In genomic region chr11:98445679-98446078, GRCm38 (mm10) we compare ENCODE assay signal across 12 mouse cellular contexts. TPM values are rescaled to one million over a fixed set of nuclear protein-coding genes. Genes with fewer than 3 reads are reported as not detected.
DNase-seq lines count a peak whose midpoint lies in the region; ATAC-seq and TF ChIP-seq lines count a peak whose summit lies in the region.
"Had no signal": no experiment of that assay in that cellular context is flagged by ENCODE, and none has a peak within 500 bp of the region (broad histone marks: within the 10 kb centered on the region; RNA-seq: fewer than 3 reads in every experiment).

No protein-coding gene starts in this region.

- TF ChIP-seq CTCF in lung, embryonic 14.5 days (IDR thresholded peaks at IDR 0.05; ENCODE audit: low read depth), result no peak
- TF ChIP-seq CTCF in lung, adult 2 months (IDR thresholded peaks at IDR 0.05; ENCODE audit: insufficient read depth, low read length), result no peak

- H3K9me3 ChIP-seq in lung, embryonic 14.5 days (ENCODE audit: low read depth, low read length), result no peaks in the 10 kb centered on the region
- no peaks in the 10 kb centered on the region for H3K9me3 ChIP-seq in limb, embryonic 10.5 days (replicated peaks)
- H3K9me3 ChIP-seq in stomach, embryonic 15.5 days, result no peaks in the 10 kb centered on the region

- no peaks in the 10 kb centered on the region for H3K36me3 ChIP-seq in lung, embryonic 14.5 days (ENCODE audit: insufficient read depth)
- H3K36me3 ChIP-seq in limb, embryonic 10.5 days, result no peaks in the 10 kb centered on the region
- H3K36me3 ChIP-seq in stomach, embryonic 15.5 days, result no peaks in the 10 kb centered on the region

- no peak overlapping the region for H3K9ac ChIP-seq in lung, embryonic 14.5 days
- H3K9ac ChIP-seq in stomach, embryonic 15.5 days, result no peak overlapping the region

- peaks cover 7% of the 10 kb centered on the region; the same call in 1 of the 2 replicates for H3K4me1 ChIP-seq in lung, embryonic 14.5 days (ENCODE audit: insufficient read depth)
- H3K4me1 ChIP-seq in lung, adult 2 months (ENCODE audit: control insufficient read depth, insufficient read depth, low read length), result no peaks in the 10 kb centered on the region; the same call in 1 of the 2 replicates
- peaks cover 35% of the 10 kb centered on the region for H3K4me1 ChIP-seq in limb, embryonic 10.5 days
- H3K4me1 ChIP-seq in stomach, embryonic 15.5 days, result peaks cover 10% of the 10 kb centered on the region

- H3K27me3 ChIP-seq in lung, embryonic 14.5 days (ENCODE audit: insufficient read depth, low read length), result peaks cover 23% of the 10 kb centered on the region
- peaks cover 57% of the 10 kb centered on the region for H3K27me3 ChIP-seq in limb, embryonic 10.5 days (ENCODE audit: low read depth, poor library complexity, severe bottlenecking)
- peaks cover 4% of the 10 kb centered on the region; the same call in 1 of the 2 replicates for H3K27me3 ChIP-seq in stomach, embryonic 15.5 days (replicated peaks)

- TF ChIP-seq POLR2A in lung, adult 2 months (IDR thresholded peaks at IDR 0.05; ENCODE audit: borderline replicate concordance, extremely low read depth, low read depth, low read length), result no peak

- ATAC-seq in lung, embryonic 14.5 days (ENCODE audit: insufficient read depth), result no peak
- ATAC-seq in stomach, embryonic 15.5 days (ENCODE audit: insufficient read depth, low FRiP score, low read depth), result no peak

- H3K4me2 ChIP-seq in lung, embryonic 14.5 days, result peak overlapping the region; percentile 56; the same call in 1 of the 2 replicates
- no peak overlapping the region for H3K4me2 ChIP-seq in stomach, embryonic 15.5 days

- H3K27ac ChIP-seq in lung, embryonic 14.5 days (ENCODE audit: low read depth), result peak overlapping the region; percentile 94
- 0 out of 2 replicates have a peak overlapping the region, but pooled peaks have one; percentile 3 for H3K27ac ChIP-seq in limb, embryonic 10.5 days
- peak overlapping the region; percentile 89 for H3K27ac ChIP-seq in stomach, embryonic 15.5 days
- H3K27ac ChIP-seq: left cerebral cortex, adult 2 months had no signal

- no peak overlapping the region for H3K4me3 ChIP-seq in lung, embryonic 14.5 days (ENCODE audit: low read depth, low read length)
- H3K4me3 ChIP-seq in lung, adult 2 months (replicated peaks; ENCODE audit: extremely low read depth, low read depth, low read length), result no peak overlapping the region
- no peak overlapping the region for H3K4me3 ChIP-seq in limb, embryonic 10.5 days
- H3K4me3 ChIP-seq in stomach, embryonic 15.5 days (replicated peaks), result no peak overlapping the region
- H3K4me3 ChIP-seq: left cerebral cortex, adult 2 months had no signal

- intact Hi-C loops in left cerebral cortex, postnatal 25 days (cut with DNase I), result no loop called here

- DNase-seq in lung, embryonic 14.5 days, result no peak
- no peak for DNase-seq in lung, adult 2 months
- peak; percentile 82 for DNase-seq in kidney, adult 18-20 months
- no peak for DNase-seq in limb, embryonic 10.5 days (ENCODE audit: low spot score)
- DNase-seq in cerebellum, adult 11 months, result no peak
- DNase-seq in left cerebral cortex, postnatal 25 days (ENCODE audit: low spot score in 2 of 2), result no peak
- DNase-seq in gastrocnemius, postnatal 4 days (ENCODE audit: low spot score in 2 of 2), result no peak
- DNase-seq: heart, postnatal 14 days; right cerebral cortex, postnatal 14 days had no signal

- WGBS in lung, embryonic 14.5 days, result 36% methylated on average over 4 of the region's 4 CpGs
- WGBS in lung, adult 2 months, result 41% methylated on average over 4 of the region's 4 CpGs
- 45% methylated on average over 4 of the region's 4 CpGs for WGBS in limb, embryonic 10.5 days
- 40% methylated on average over 4 of the region's 4 CpGs for WGBS in stomach, embryonic 15.5 days

RNA-seq across cellular contexts. Expression of gene Grb7, which starts 0.5 kb away (rescaled TPM):
- polyA plus RNA-seq in lung, embryonic 14.5 days (2014; fragmentation: Nextera tagmentation; extraction: Ambion mirVana), result 39.4 and 43.0 TPM in 2 replicates
- 48.0 and 48.9 TPM in 2 replicates for polyA plus RNA-seq in lung, adult 2 months (2012; rRNA removed)
- polyA plus RNA-seq in limb, embryonic 10.5 days (2016; fragmentation: Nextera tagmentation; extraction: Ambion mirVana), result 6.4 and 9.5 TPM in 2 replicates
- polyA plus RNA-seq in stomach, embryonic 15.5 days (2015; fragmentation: Nextera tagmentation; extraction: Ambion mirVana), result 44.7 and 56.1 TPM in 2 replicates
- 1 to 10 TPM; 2.4 to 2.7 TPM for total RNA-seq in left cerebral cortex, postnatal 25 days (2021)
- under 1 TPM in 1 of 2 experiments, not detected in 1; 0.16 TPM for total RNA-seq in gastrocnemius, postnatal 4 days (2021)
- total RNA-seq: megakaryocyte progenitor cell, adult 5-6 weeks had no signal

RNA-seq across cellular contexts. Expression of gene Mien1, which starts 6.9 kb away (rescaled TPM):
- polyA plus RNA-seq in lung, embryonic 14.5 days (2014; fragmentation: Nextera tagmentation; extraction: Ambion mirVana), result 62.9 and 65.3 TPM in 2 replicates
- polyA plus RNA-seq in lung, adult 2 months (2012; rRNA removed), result 44.8 and 58.0 TPM in 2 replicates
- 76.8 and 81.3 TPM in 2 replicates for polyA plus RNA-seq in limb, embryonic 10.5 days (2016; fragmentation: Nextera tagmentation; extraction: Ambion mirVana)
- 137 and 142 TPM in 2 replicates for polyA plus RNA-seq in stomach, embryonic 15.5 days (2015; fragmentation: Nextera tagmentation; extraction: Ambion mirVana)
- 100 to 1,000 TPM; 119 to 120 TPM for total RNA-seq in left cerebral cortex, postnatal 25 days (2021)
- 10 to 100 TPM; 28.0 to 29.0 TPM for total RNA-seq in gastrocnemius, postnatal 4 days (2021)

RNA-seq across cellular contexts. Expression of gene Erbb2, which starts 33.4 kb away (rescaled TPM):
- polyA plus RNA-seq in lung, embryonic 14.5 days (2014; fragmentation: Nextera tagmentation; extraction: Ambion mirVana), result 42.7 and 46.5 TPM in 2 replicates
- polyA plus RNA-seq in lung, adult 2 months (2012; rRNA removed), result 31.7 and 33.8 TPM in 2 replicates
- polyA plus RNA-seq in limb, embryonic 10.5 days (2016; fragmentation: Nextera tagmentation; extraction: Ambion mirVana), result 24.5 and 30.9 TPM in 2 replicates
- polyA plus RNA-seq in stomach, embryonic 15.5 days (2015; fragmentation: Nextera tagmentation; extraction: Ambion mirVana), result 40.6 and 42.4 TPM in 2 replicates
- 1 to 10 TPM; 1.8 to 2.4 TPM for total RNA-seq in left cerebral cortex, postnatal 25 days (2021)
- 10 to 100 TPM; 19.6 to 23.5 TPM for total RNA-seq in gastrocnemius, postnatal 4 days (2021)
- total RNA-seq: megakaryocyte progenitor cell, adult 5-6 weeks had no signal

RNA-seq across cellular contexts. Expression of gene Pgap3, which starts 45.4 kb away (rescaled TPM):
- polyA plus RNA-seq in lung, embryonic 14.5 days (2014; fragmentation: Nextera tagmentation; extraction: Ambion mirVana), result 10.9 and 11.6 TPM in 2 replicates
- 26.6 and 28.1 TPM in 2 replicates for polyA plus RNA-seq in lung, adult 2 months (2012; rRNA removed)
- polyA plus RNA-seq in limb, embryonic 10.5 days (2016; fragmentation: Nextera tagmentation; extraction: Ambion mirVana), result 9.7 and 10.5 TPM in 2 replicates
- polyA plus RNA-seq in stomach, embryonic 15.5 days (2015; fragmentation: Nextera tagmentation; extraction: Ambion mirVana), result 13.0 and 15.7 TPM in 2 replicates
- total RNA-seq in left cerebral cortex, postnatal 25 days (2021), result 10 to 100 TPM; 10.1 to 11.3 TPM
- total RNA-seq in gastrocnemius, postnatal 4 days (2021), result 1 to 10 TPM; 4.6 to 5.6 TPM

RNA-seq across cellular contexts. Expression of gene Pnmt, which starts 59.4 kb away (rescaled TPM):
- not detected in 2 replicates for polyA plus RNA-seq in lung, embryonic 14.5 days (2014; fragmentation: Nextera tagmentation; extraction: Ambion mirVana)
- 2.0 and 3.5 TPM in 2 replicates for polyA plus RNA-seq in lung, adult 2 months (2012; rRNA removed)
- 0.61 TPM in 1 of 2 replicates, not detected in the other for polyA plus RNA-seq in limb, embryonic 10.5 days (2016; fragmentation: Nextera tagmentation; extraction: Ambion mirVana)
- 0.22 TPM in 1 of 2 replicates, not detected in the other for polyA plus RNA-seq in stomach, embryonic 15.5 days (2015; fragmentation: Nextera tagmentation; extraction: Ambion mirVana)
- under 1 TPM; 0.39 to 0.73 TPM for total RNA-seq in left cerebral cortex, postnatal 25 days (2021)
- total RNA-seq in gastrocnemius, postnatal 4 days (2021), result under 1 TPM in 1 of 2 experiments, not detected in 1; 0.71 TPM
- total RNA-seq: megakaryocyte progenitor cell, adult 5-6 weeks had no signal

Comparison
In these comparisons a context has a peak if more than half of its experiments do, and no peak if none do; other contexts are left out.
1. H3K27ac ChIP-seq: peak in every context shown above with its lines; median percentile 94 in lung, embryonic 14.5 days; 89 in stomach, embryonic 15.5 days; 3 in limb, embryonic 10.5 days.